Mouse (Mus musculus) liver, embryonic 16.5 days (tissue): Measurements from ENCODE around the gene Dnah2. TPM values are rescaled to one million over a fixed set of nuclear protein-coding genes. Genes with fewer than 3 reads are reported as not detected.

ENCODE experiments used
- ATAC-seq: fragments of 200-750 bp; cut with Nextera tagmentation; 2 replicates; pipeline ENCODE4 v1.8.0; 2017; ENCODE audit warnings: low read depth, mild to moderate bottlenecking, moderate number of reproducible peaks, moderate library complexity
- H3K27ac ChIP-seq: fragments of 300-500 bp; sonication (generic); 2 replicates; pipeline ENCODE4 v1.5.1; 2014; ENCODE audit warnings: mild to moderate bottlenecking, low read length
- H3K27me3 ChIP-seq: fragments of 300-500 bp; sonication (generic); 2 replicates; pipeline ENCODE4 v1.6.1; 2014; ENCODE audit warnings: low read depth, low read length, mixed read lengths; ENCODE audit not compliant: control insufficient read depth, insufficient read depth
- H3K36me3 ChIP-seq: fragments of 300-500 bp; sonication (generic); 2 replicates; pipeline ENCODE4 v1.6.1; 2014; ENCODE audit warnings: mild to moderate bottlenecking; ENCODE audit not compliant: control insufficient read depth, insufficient read depth
- H3K4me1 ChIP-seq: fragments of 300-500 bp; sonication (generic); 2 replicates; pipeline ENCODE4 v1.6.1; 2014; ENCODE audit warnings: low read depth, low read length, mixed read lengths; ENCODE audit not compliant: control insufficient read depth
- H3K4me2 ChIP-seq: fragments of 300-500 bp; sonication (generic); 2 replicates; pipeline ENCODE4 v1.6.1; 2014; ENCODE audit warnings: low read depth, low read length, mixed read lengths
- H3K4me3 ChIP-seq: fragments of 300-500 bp; sonication (generic); 2 replicates; pipeline ENCODE4 v1.5.1; 2014; ENCODE audit warnings: low read depth, mild to moderate bottlenecking, low read length
- H3K9ac ChIP-seq: fragments of 300-500 bp; sonication (generic); 2 replicates; pipeline ENCODE4 v1.6.1; 2014; ENCODE audit warnings: low read depth, low read length
- H3K9me3 ChIP-seq: fragments of 300-500 bp; sonication (generic); replicated peaks from 2 replicates; pipeline ENCODE4 v1.6.1; 2016; ENCODE audit warnings: low read length; ENCODE audit not compliant: control insufficient read depth
- WGBS: fragments of 180-500 bp; shearing (Covaris S2); extraction: QIAGEN DNeasy Blood & Tissue Kit; methylation state at CpG from one replicate; pipeline ENCODE4 v1.1.7; 2014; ENCODE audit not compliant: insufficient replicate concordance; 5-methylcytosine and 5-hydroxymethylcytosine counted together
- polyA plus RNA-seq: library from polyadenylated mRNA; unstranded; fragments of >200 nt; fragmentation: Nextera tagmentation; extraction: Ambion mirVana; gene quantifications from 2 replicates; pipeline ENCODE4 v1.2.1, GENCODE M21; 2015

Gene Dnah2
- polyA plus RNA-seq: 0.07 and 0.09 TPM in 2 replicates

GRCm38 (mm10) chr11:69549060-69549656 lies at the start of gene Dnah2:
TSS of gene Dnah2 (minus strand) at chr11:69549110.
- peaks cover 40% of the 10 kb centered on the region for H3K27me3 ChIP-seq
- H3K36me3 ChIP-seq: no peaks in the 10 kb centered on the region
- no peak within 1 kb of the TSS for H3K27ac ChIP-seq
- no peak within 1 kb of the TSS for H3K9ac ChIP-seq
- H3K9me3 ChIP-seq: no peaks in the 10 kb centered on the region
- no peak within 1 kb of the TSS for H3K4me3 ChIP-seq
- ATAC-seq: no peak
- H3K4me2 ChIP-seq: no peak within 1 kb of the TSS
- 49% methylated on average over 12 of the region's 12 CpGs for WGBS
- H3K4me1 ChIP-seq: peaks cover 12% of the 10 kb centered on the region

- peaks cover 15% of the 10 kb centered on the region for H3K36me3 ChIP-seq
- H3K9me3 ChIP-seq: no peaks in the 10 kb centered on the region
- H3K27ac ChIP-seq: no peak overlapping the region
- peaks cover 33% of the 10 kb centered on the region for H3K4me1 ChIP-seq
- H3K4me3 ChIP-seq: no peak overlapping the region
- H3K27me3 ChIP-seq: no peaks in the 10 kb centered on the region
- no peak for ATAC-seq
- H3K9ac ChIP-seq: no peak overlapping the region
- no peak overlapping the region for H3K4me2 ChIP-seq
- WGBS: 88% methylated on average over 6 of the region's 6 CpGs
These were observed 45.9 kb upstream of the Dnah2 start for GRCm38 (mm10) chr11:69594853-69595252.

GRCm38 (mm10) chr11:69592799-69593198 lies 43.9 kb upstream of the Dnah2 start:
- Histone ChIP-seq H3K9ac (no peak overlapping the region), H3K4me1 (peaks cover 40% of the 10 kb centered on the region), H3K4me2 (no peak overlapping the region), H3K9me3 (no peaks in the 10 kb centered on the region), H3K27ac (peak overlapping the region; percentile 55; the same call in 1 of the 2 replicates), H3K27me3 (no peaks in the 10 kb centered on the region), H3K4me3 (no peak overlapping the region), H3K36me3 (peaks cover 32% of the 10 kb centered on the region)
- no peak for ATAC-seq
- 65% methylated on average over 4 of the region's 4 CpGs for WGBS

GRCm38 (mm10) chr11:69591899-69592637 lies 43.2 kb upstream of the Dnah2 start:
- H3K36me3 ChIP-seq: peaks cover 36% of the 10 kb centered on the region
- H3K4me3 ChIP-seq: no peak overlapping the region
- no peak overlapping the region for H3K4me2 ChIP-seq
- no peaks in the 10 kb centered on the region for H3K9me3 ChIP-seq
- 73% methylated on average over 7 of the region's 7 CpGs for WGBS
- peak overlapping the region; percentile 55 for H3K27ac ChIP-seq
- H3K9ac ChIP-seq: peak overlapping the region; percentile 15; the same call in 1 of the 2 replicates
- peaks cover 43% of the 10 kb centered on the region for H3K4me1 ChIP-seq
- ATAC-seq: no peak
- no peaks in the 10 kb centered on the region for H3K27me3 ChIP-seq

GRCm38 (mm10) chr11:69591424-69591823 lies 42.5 kb upstream of the Dnah2 start:
- Histone ChIP-seq H3K27me3 (no peaks in the 10 kb centered on the region), H3K4me3 (no peak overlapping the region), H3K27ac (peak overlapping the region; percentile 81), H3K9me3 (no peaks in the 10 kb centered on the region), H3K9ac (no peak overlapping the region), H3K4me1 (peaks cover 49% of the 10 kb centered on the region), H3K4me2 (no peak overlapping the region), H3K36me3 (peaks cover 36% of the 10 kb centered on the region)
- 76% methylated on average over 3 of the region's 3 CpGs for WGBS
- ATAC-seq: no peak

- Histone ChIP-seq H3K36me3 (peaks cover 36% of the 10 kb centered on the region), H3K9ac (peak overlapping the region; percentile 47), H3K27me3 (no peaks in the 10 kb centered on the region), H3K4me1 (peaks cover 57% of the 10 kb centered on the region), H3K4me2 (peak overlapping the region; percentile 45), H3K9me3 (no peaks in the 10 kb centered on the region), H3K4me3 (0 out of 2 replicates have a peak overlapping the region, but pooled peaks have one; percentile 18), H3K27ac (peak overlapping the region; percentile 81)
- WGBS: 68% methylated on average over 8 of the region's 8 CpGs
- ATAC-seq: peak; percentile 49
These were observed 41.7 kb upstream of the Dnah2 start for GRCm38 (mm10) chr11:69590622-69591021.

- peak overlapping the region; percentile 54 for H3K4me2 ChIP-seq
- no peaks in the 10 kb centered on the region for H3K27me3 ChIP-seq
- peaks cover 70% of the 10 kb centered on the region for H3K4me1 ChIP-seq
- H3K9ac ChIP-seq: peak overlapping the region; percentile 47
- ATAC-seq: peak; percentile 75
- peak overlapping the region; percentile 81 for H3K27ac ChIP-seq
- peak overlapping the region; percentile 18; the same call in 1 of the 2 replicates for H3K4me3 ChIP-seq
- no peaks in the 10 kb centered on the region for H3K9me3 ChIP-seq
- 36% methylated on average over 22 of the region's 22 CpGs for WGBS
- H3K36me3 ChIP-seq: peaks cover 34% of the 10 kb centered on the region
These were observed 40.4 kb upstream of the Dnah2 start for GRCm38 (mm10) chr11:69589207-69589834.

- peaks cover 71% of the 10 kb centered on the region for H3K4me1 ChIP-seq
- H3K9me3 ChIP-seq: no peaks in the 10 kb centered on the region
- ATAC-seq: peak; percentile 75
- peak overlapping the region; percentile 51 for H3K9ac ChIP-seq
- H3K36me3 ChIP-seq: peaks cover 29% of the 10 kb centered on the region
- H3K4me2 ChIP-seq: peak overlapping the region; percentile 61
- H3K4me3 ChIP-seq: peak overlapping the region; percentile 23
- 21% methylated on average over 7 of the region's 7 CpGs for WGBS
- peak overlapping the region; percentile 91 for H3K27ac ChIP-seq
- no peaks in the 10 kb centered on the region for H3K27me3 ChIP-seq
These were observed 36.9 kb upstream of the Dnah2 start for GRCm38 (mm10) chr11:69585718-69586325.
